Mouse (Mus musculus) lung, adult 18-20 months (tissue): ENCODE results near the gene Wfikkn2.
A peak's percentile ranks its signal among the peaks of the same experiment; 100 is the strongest.
"Not testable (repeated sequence)": the region's sequence is repeated elsewhere in the genome, so short reads cannot be mapped to it uniquely, and the experiment has no call there.

Source experiments
- DNase-seq, 2 experiments: peaks; one replicate each; pipeline ENCODE4 v3.0.0; 2022; ENCODE audit warnings: mixed read lengths in 2 of 2

Wfikkn2 gene

DNA sequence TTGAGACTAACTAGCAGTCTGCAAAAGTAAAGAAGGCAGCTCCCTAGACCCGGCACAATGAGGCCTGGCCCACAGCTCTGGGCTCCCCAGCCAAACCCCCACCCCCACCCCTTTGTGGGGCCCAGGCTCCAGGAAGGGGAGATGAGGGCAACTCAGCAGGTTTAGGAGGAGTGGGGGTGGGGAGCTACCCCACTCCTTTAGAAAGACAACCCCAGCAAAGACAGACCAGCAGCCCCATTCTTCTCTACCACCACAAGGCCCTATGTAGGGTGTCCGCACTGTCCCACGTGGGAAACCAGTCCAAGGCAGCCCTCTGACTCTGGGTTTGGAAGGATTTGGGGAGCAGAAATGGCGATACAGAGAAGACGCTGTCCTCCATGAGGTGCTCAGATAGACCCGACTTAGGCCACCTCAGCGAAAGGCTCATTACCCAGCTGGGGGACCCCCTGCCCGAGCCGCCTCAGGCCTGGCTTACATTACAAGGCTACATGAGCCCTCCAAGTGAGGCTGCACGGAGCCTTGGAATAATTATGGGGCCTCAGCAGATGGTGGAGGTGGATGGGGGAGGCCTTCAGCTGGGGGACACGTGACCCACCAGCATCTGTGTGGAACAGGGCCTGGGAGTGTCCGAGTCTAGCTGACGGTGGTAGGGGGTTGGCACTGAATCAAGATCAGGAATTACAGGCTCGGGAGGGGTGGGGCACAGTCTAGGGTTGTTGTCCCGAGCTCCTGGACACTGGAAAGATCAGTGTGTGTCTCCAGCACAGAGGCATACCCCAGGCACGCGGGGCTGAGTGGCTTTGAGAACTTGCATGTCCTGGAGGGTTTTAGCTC, at the start of gene Wfikkn2:
Gene Wfikkn2, minus strand, starts transcription at position 51 of the 834 bp plus-strand sequence.
- no peak for DNase-seq

DNA sequence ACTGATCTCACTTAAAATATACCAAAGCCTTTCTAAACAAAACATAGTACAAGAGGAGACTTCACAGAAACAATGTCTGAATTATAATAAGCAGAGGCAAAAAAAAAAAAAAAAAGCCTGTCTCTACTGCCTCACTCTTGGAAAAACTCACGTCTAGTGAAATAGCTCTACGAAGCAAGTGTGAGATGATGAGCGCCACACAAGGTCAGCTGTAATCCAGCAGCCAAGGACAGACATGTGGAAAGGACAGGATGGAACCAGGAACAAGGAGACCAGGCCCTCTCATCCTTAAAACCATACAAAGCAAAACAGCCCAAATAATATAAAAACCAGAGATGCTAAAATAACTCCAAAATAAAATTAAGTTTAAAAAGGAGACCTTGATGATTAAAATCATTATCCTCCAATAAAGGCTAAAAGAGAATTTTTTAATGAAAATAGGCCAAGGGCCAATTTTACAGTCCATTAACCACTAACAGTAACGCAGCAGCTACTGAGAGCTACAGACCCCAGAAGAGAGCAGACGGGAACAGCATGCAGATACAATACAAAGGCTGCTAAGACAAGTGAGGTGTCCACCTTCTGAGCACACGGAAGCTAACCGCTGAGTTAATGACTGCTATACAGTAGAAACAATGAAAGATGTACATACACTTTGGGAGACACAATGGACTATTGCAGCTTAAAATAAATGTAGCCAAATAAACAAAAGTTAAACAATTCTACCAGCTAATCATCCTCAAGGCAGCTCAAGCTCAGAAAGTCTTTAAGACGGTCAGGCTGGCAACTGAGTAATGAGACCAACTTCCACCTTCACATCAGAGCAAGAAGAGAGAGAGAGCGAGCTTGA, 49.4 kb upstream of the Wfikkn2 start:
- no peak for DNase-seq

DNA sequence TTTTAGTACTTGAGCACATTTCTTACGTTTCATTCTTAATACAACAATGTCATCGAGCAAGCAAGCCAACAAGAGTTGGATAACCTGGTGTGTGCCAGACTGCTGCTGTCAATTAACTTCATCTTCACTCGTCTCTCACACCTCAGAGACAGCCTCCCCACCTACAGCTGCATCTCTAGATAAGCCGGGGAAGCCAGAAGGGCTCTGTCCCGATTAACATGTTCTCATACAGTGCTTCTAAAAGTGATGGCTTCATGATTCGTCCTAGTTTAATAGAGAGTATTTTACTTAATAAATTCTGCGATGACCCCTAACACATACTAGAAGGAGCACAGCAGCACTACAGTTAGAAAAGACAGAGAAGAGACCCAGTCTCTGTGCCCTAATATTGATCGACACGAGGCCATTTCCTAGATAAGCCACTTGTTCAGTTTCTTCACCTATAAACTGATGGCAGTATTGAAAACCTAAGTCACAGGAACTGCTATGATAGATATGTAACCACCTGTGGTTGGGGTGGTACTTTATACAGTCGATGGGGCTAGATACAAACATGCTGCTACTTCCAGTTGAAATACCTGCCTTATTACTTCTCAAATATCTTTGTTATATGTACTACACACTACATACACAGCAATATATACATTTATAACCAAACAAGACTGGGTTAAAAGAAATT, 44.4 kb upstream of the Wfikkn2 start:
- no peak for DNase-seq

DNA sequence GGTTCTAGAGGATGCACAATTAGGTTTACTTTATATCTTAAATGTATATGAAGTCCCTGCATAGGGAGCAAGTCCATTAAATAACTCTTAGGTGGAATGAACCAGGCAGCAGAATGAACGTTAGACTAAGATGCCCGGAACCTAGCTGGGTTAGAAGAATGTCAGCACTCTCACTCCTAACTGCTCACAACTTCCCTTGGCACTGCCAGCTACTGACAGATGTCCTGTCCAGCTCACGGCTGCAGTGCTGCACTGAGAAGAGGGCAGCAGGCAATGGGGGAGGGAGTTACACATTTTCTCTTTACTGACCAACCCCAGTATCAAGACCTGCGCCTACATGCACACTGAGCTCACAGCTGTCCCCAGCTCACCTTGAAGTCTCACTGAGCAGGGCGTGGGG, 41.3 kb upstream of the Wfikkn2 start:
- no peak for DNase-seq

DNA sequence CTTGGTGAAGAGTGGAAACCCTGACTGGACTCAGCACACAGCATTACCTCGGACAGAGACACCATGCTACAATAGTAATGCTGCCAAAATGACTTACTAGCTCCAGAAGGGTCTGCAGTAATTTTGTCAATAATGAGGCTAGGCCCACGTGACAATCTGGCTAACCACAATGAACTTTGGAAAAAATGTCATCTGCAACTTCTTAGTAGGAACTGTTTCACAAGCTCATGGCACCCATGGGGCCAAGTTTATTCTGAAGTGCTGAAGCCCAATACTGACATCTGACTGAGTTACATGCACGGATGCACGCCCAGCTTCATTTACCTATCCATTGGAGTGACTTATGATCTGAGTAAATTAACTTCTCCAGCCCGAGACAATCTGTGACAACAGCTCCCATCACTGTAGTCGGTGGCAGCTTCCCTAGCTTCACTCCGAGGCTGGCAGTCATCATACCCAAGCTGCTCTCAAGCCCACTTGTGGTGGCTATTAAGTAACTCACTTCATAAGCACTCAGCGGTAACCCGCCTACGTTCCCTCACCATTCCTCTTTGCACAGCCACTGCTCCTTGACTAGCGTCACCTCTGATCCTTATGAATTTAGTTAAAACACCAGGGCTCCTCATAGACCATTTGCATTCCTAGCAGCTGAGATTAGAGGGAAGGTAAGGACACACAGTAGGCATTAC, 40.2 kb upstream of the Wfikkn2 start:
- DNase-seq = peak; percentile 76 to 84

DNA sequence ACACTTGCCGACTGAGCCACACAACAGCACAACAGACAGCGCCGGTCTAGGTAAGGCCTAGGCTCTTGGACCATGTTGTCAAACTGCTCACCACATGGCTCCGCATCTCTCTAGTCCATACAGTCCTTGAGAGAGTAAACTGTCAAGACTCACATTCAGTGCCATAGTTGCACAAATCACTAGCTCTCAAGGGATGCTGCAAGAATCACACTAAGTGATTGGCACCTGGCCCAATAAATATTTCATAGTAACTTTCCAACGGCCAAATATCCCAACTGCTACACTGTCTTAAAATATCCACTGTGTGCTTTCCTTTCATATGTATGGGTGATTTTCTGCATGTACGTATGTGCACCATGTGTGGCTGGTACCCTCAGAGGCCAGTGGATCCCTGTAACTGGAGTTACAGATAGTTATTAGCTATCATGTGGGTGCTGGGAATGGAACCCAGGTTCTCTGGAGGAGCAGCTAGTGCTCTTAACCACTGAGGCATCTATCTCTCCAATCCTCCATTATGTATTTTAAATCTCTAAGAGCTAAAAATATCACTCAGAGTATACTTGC, 37.8 kb upstream of the Wfikkn2 start:
- no peak for DNase-seq

DNA sequence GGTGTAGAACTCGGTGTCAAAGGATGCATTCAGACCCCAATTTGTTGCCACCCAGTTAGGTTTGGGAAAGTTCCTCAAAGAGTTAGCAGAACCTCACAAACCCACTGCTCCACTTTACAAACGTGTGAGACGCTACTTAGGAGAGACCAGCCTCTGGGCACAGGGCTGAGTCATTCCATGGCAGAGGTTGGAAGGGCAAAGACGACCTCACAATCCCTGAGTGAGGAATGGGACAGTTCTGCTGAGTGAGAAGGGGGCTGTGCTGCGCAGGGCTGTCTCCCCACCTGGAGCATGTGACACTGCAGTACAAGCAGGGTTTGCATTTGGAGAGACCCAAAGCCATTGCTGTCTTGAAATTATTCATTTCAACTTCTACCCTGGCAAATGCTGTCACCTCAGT, 36.5 kb upstream of the Wfikkn2 start:
- no peak for DNase-seq

DNA sequence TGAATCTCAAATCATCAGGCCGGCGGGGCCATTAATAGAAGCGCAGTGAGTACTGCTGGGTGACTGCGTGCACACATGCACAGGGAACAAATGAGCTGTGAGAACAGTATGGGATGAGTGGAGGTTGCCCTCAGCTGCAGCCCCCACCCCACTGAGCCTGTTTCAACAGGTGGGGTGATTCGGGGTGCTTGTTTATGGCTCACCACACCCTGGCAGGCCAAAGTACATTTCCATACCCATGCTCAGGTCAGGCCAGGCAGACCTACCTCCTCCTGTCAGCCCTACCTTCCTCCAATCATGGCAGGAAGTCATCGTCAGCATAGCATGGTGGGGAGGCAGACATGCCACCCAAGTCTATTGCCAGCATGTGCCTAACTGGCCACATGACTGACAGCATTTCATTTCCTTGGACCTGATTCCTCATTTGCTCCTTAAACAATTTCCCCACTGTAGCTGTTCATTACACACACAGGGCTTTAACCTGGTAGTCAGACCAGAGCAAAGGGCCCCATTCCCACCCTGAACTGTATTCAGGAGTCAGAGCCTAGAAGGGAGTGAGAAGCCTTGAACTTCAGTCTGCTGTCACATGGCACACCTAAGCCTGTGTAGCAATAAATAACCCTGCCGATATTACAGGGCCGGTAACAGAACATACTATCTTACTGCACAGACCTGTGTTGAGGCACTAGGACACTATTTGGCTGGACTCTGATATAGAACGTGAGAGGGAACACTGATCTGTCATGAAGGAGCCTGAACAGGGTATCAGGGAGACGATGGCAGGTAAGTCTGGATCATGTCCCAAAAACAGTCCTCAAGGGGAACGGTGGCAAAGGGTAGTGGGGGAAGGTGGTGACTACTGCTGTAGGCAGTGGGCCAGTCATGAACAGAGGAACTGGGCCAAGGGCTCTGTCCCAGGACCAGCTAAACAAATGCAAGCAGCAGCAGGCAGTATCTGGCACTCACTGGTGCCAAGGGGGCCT, 35.7 kb upstream of the Wfikkn2 start, which contains the start of gene Gm21885:
Gene Gm21885, plus strand, starts transcription at position 675 of the 983 bp plus-strand sequence.
- DNase-seq = no peak

DNA sequence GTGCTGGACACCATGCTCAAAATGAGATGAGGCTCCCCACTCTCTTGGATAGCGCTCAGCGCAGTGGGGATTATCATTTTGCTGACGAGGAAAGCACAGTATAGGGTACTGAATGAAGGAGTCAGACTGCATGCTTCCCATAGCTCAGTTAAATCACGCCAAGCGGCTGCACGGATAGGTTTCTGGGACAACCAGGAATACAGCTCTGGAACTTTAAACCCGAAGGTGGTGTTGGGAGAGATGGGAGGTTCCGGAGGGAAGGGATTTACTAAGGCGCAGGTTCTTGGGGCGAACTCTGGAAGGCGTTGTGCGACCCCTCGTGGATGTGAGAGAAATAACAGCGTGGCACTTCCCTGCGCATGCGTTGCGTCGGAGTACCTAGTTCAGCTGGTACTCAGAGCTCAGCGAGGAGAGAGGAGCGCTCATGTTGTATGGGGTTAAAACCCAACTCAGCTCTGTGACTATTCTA, 31.1 kb upstream of the Wfikkn2 start:
- DNase-seq = peak; percentile 90

DNA sequence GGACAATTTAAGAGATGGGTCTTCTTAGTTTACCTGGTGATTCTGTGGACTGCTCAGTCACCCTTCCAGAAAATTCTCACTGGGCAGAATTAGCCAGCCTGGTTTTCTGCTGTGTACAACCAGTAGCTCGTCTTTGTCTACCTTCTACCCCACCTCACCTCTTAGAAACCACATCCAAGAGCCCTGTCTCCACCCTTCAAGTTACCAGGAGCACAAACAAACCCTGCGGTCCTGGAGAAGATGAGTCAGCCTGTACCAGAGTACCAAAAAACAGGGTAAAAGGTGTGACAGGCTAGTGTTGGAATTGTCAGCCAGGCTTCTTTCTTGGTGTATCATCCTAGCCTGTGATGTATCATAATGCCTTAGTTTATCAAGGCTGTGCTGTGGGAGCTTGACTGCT, 29.9 kb upstream of the Wfikkn2 start:
- no peak for DNase-seq

DNA sequence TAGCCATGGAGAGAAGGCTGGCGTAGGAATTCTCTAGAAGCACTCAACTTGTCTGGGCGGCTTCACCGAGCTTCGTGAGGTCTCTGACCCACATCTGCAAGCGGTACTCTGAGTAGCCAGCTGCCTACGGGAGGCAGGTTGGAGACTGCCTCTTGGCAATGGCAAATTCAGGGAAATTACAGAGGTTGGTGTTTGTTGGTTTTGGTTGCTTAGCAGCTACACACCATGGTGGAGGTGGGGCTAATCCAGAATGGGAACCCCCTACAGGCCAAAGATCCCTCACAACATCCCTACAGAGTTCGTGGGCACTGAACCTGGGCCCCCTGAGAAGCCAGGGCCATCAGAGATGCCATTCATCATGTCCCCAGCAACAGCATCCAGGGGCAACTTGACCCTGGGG, 29.4 kb upstream of the Wfikkn2 start:
- no peak for DNase-seq

DNA sequence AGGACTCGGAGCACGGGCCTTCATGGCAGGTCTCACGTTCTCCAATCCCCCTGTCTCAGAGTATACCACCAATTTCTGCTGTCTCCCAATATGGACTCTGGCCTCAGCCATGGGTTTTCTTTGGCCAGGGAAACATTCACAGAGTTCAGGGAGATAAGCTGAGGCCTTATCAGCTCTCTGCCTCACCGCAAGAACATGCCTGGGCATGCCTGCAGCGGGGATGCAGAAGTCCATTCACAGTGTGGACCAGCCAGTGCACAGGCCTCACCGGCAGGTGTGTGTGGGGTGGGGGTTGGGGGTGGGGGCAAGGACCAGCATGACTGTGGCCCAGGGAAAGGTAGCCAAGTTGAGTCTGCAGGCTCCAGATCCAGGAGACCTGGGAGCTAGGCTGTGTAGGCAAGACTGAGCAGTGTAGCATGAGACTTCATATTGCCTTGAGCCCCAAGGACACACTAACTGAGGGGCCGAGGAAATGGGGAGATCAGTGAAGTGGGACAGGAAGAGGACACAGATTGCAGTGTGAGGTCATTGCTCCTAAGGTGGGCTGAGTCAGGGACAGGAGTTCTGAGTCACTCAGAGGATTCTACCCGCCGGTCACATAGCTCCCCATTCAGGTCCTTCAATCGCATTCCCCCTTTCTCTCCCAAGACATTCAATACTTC, 28.5 kb upstream of the Wfikkn2 start:
- peak; percentile 32 to 55 for DNase-seq

DNA sequence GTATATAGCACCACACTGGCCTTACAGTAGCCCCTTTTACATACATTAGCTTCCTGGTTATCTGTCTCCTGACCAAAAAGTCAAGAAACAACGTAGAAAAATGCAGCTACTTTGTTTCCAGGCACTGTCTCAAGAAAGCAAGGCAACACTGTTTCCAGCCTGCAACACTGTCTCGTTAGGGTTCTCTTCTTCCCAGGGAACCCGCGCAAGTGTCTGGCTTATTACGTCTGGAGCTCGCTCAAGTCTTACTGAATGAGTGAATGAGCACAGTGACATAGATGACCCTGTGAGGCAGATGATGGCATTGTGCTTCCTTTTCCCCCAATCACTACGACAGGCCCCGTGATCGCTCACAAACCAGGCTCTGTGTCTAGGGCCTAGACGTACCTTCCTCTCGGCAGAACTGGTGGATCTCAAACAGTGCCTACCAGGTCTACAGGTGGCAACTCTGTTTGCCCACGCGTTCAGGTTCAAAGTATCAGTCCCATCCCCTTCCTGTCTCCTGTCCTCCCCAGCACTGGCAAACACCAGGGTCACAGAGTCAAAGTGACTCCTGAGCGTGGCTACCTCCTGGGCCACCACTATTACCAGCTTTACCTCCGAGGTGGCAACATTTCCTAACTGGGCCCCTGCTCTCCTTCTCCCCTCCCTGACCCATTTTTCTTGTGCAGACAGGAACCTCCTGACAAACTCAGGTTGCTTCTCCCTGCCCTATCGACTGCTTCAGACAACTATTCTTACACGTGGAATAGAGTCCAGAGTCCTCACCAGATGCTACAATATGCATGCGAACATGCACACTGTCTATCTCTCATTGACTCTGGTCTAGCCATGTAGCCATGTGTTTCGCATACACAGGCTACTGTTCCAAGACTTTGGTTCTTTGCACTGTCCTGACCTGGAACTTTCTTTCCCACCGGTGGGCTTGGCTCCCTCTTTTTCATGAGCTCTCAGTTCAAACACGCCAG, 27.4 kb upstream of the Wfikkn2 start:
- no peak for DNase-seq

DNA sequence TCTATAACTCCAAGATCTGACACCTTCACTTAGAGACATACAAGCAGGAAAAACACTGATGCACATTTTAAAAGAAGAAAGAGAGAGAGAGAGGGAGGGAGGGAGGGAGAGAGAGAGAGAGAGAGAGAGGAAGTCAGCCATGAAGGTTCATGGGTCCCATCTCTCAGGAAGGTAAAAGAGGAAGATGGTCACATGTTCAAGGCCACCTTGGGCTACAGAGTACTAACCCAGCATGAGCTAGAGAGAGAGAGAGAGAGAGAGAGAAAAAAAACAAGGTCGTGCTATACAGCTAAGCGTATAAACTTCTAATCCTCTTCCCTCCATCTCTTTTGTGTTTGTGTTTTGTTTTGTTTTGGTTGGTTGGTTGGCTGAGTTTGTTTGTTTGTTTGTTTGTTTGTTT, 25.2 kb upstream of the Wfikkn2 start:
- DNase-seq = no peak

DNA sequence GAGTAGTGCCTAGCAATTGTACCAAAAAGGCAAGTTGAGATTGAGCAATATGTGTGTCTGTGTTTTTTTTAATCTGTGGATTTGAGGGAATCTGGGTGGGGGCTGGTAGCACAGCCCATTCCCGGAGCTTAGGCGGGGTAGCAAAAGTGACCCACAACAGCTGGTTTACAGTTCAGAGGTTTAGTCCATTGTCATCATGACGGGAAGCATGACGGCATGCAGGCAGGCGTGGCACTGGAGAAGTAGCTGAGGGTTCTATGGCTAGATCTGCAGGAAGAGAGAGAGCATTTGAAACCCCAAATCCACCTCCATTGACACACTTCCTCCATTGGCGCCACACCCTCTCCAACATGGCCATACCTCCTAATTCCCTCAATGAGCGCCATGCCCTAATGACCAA, 24.1 kb upstream of the Wfikkn2 start:
- no peak for DNase-seq

DNA sequence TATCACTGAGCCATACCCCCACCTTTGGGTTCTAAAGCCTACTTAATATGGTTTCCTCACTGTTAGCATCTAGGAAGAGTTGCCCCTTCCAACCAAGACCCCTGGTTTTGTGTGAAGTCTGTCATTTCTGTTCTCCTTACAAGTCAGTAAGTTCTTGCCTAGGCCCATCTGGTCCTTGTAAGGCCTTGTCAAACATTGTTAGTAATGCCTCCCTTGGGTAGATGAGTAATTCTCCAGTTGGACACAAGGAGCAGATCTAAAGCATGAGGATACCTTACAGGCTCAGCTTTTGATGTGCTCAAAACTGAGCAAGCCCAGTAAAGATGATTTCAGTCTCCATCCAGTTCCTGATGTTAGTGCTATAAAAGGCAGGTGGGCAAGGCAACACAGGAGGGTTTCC, 23.0 kb upstream of the Wfikkn2 start:
- no peak for DNase-seq

DNA sequence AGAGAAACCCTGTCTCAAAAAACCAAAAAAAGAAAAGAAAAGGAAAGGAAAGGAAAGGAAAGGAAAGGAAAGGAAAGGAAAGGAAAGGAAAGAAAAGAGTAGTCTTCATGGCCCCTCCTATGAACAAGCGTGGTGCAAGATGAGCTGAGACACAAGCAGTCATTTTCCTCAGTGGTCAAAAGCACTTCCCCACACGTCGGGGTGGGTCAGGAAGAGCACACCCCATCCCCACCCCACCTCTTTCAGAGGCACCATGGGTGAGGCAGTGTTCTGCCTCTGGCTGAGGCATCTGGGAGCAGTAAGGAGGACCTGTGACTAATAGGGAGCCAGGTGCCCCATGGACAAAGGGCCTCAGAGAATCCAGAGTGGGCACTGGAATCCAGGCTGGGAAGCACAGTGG, 20.4 kb upstream of the Wfikkn2 start:
- not testable (repeated sequence) for DNase-seq

DNA sequence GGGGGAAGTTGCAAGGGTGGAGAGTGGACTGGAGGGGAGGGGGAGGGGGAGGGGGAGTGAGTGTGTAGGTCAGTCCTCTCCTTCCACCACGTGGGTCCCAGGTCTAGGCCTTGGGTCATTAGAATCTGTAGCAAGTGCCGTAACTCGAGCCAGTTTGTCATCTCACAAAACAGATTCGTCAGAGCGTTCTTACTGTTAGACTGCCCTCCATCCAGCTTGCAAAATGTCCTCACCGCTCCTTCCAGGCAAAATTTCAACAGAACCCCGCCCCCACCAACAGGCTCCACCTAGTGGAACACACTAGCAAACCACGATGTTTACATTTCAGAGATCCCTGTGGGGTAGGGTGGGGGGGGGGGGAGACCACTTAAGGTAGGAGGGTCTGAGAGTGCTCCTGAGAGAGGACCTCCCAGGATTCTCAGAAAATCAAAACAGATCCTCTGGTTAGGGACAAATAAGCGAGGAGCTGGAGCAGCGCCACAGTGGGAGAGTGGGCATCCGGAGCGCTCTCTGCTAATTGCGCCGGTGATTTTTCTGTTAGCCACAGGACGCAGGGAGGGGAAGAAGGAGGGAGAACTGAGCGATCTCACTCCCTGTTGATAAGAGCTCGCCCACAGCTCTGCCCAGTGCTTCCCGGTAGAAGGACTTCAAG, 19.5 kb upstream of the Wfikkn2 start:
- peak; percentile 73 to 84 for DNase-seq
